Mouse (Mus musculus) small intestine, adult 2 months (tissue): Measurements from ENCODE around the gene Fam47e. TPM values are rescaled to one million over a fixed set of nuclear protein-coding genes. Genes with fewer than 3 reads are reported as not detected.

ENCODE experiments used
- H3K27ac ChIP-seq: fragments of 200-500 bp; 2 replicates; pipeline ENCODE4 v1.5.1; 2012; ENCODE audit warnings: low read depth, low read length, control low read depth, inconsistent platforms; ENCODE audit not compliant: insufficient read depth
- H3K27me3 ChIP-seq: fragments of 200-500 bp; 2 replicates; pipeline ENCODE4 v1.6.1; 2012; ENCODE audit warnings: mild to moderate bottlenecking, moderate library complexity, low read length, inconsistent platforms; ENCODE audit not compliant: control insufficient read depth, insufficient read depth
- H3K36me3 ChIP-seq: fragments of 200-500 bp; 2 replicates; pipeline ENCODE4 v1.6.1; 2012; ENCODE audit warnings: mild to moderate bottlenecking, low read length, control low read depth, inconsistent platforms; ENCODE audit not compliant: control insufficient read depth, insufficient read depth
- H3K4me1 ChIP-seq: fragments of 200-500 bp; 2 replicates; pipeline ENCODE4 v1.6.1; 2012; ENCODE audit warnings: low read length, inconsistent platforms, mixed read lengths; ENCODE audit not compliant: control insufficient read depth, insufficient read depth, insufficient read length
- H3K4me3 ChIP-seq: fragments of 200-500 bp; 2 replicates; pipeline ENCODE4 v1.5.1; 2012; ENCODE audit warnings: low read depth, mild to moderate bottlenecking, control low read depth, inconsistent platforms, low read length, moderate library complexity
- CTCF ChIP-seq: fragments of 200-500 bp; IDR thresholded peaks from 2 replicates; pipeline ENCODE4 v1.5.1; 2012; ENCODE audit warnings: low read depth, mild to moderate bottlenecking, control low read depth, inconsistent platforms, low read length, moderate library complexity, mixed read lengths; ENCODE audit not compliant: insufficient replicate concordance, insufficient read length; ENCODE audit errors: extremely low read depth
- POLR2A ChIP-seq: fragments of 200-500 bp; IDR thresholded peaks from 2 replicates; pipeline ENCODE4 v1.6.1; 2012; ENCODE audit warnings: low read depth, mild to moderate bottlenecking, control low read depth, inconsistent platforms, low read length, moderate library complexity
- WGBS: fragments of 180-500 bp; shearing (Covaris S2); methylation state at CpG from one replicate; pipeline ENCODE4 v1.1.7; 2018; 5-methylcytosine and 5-hydroxymethylcytosine counted together
- polyA plus RNA-seq: library from polyadenylated mRNA; depleted of rRNA; stranded (reverse); fragments of >200 nt; gene quantifications from 2 replicates; pipeline ENCODE4 v1.2.3, GENCODE M21; 2012

Fam47e gene
- polyA plus RNA-seq, 1 experiment: not detected

GRCm38 (mm10) chr5:92602691-92603690 is 48.1 kb downstream of the Fam47e start, which contains the start of gene Stbd1:
TSS of gene Stbd1 (plus strand) at chr5:92603041.
- Histone ChIP-seq H3K4me1 (peaks cover 10% of the 10 kb centered on the region), H3K36me3 (no peaks in the 10 kb centered on the region), H3K4me3 (peak within 1 kb of the TSS; percentile 82), H3K27ac (peak within 1 kb of the TSS; percentile 2; the same call in 1 of the 2 replicates), H3K27me3 (peaks cover 5% of the 10 kb centered on the region; the same call in 1 of the 2 replicates)
- TF ChIP-seq CTCF (no peak), POLR2A (peak; percentile 37)
- 1% methylated on average over 66 of the region's 69 CpGs for WGBS

- TF ChIP-seq POLR2A (no peak), CTCF (no peak)
- H3K27me3 ChIP-seq: peaks cover 5% of the 10 kb centered on the region; the same call in 1 of the 2 replicates
- peaks cover 10% of the 10 kb centered on the region for H3K4me1 ChIP-seq
- no peak overlapping the region for H3K27ac ChIP-seq
- no peaks in the 10 kb centered on the region for H3K36me3 ChIP-seq
- H3K4me3 ChIP-seq: no peak overlapping the region; the same call in 1 of the 2 replicates
- 19% methylated on average over 10 of the region's 10 CpGs for WGBS
Observed at GRCm38 (mm10) chr5:92604452-92605247, 49.8 kb downstream of the Fam47e start.

GRCm38 (mm10) chr5:92607492-92608229 is 52.8 kb downstream of the Fam47e start:
- TF ChIP-seq CTCF (no peak), POLR2A (no peak)
- Histone ChIP-seq H3K27me3 (peaks cover 2% of the 10 kb centered on the region; the same call in 1 of the 2 replicates), H3K27ac (no peak overlapping the region), H3K36me3 (no peaks in the 10 kb centered on the region), H3K4me3 (no peak overlapping the region), H3K4me1 (peaks cover 8% of the 10 kb centered on the region)
- WGBS: 85% methylated on average over 5 of the region's 5 CpGs

- Histone ChIP-seq H3K27me3 (no peaks in the 10 kb centered on the region), H3K36me3 (no peaks in the 10 kb centered on the region), H3K4me3 (no peak overlapping the region), H3K27ac (no peak overlapping the region), H3K4me1 (no peaks in the 10 kb centered on the region)
- TF ChIP-seq POLR2A (no peak), CTCF (no peak)
- WGBS: 83% methylated on average over 4 of the region's 4 CpGs
Observed at GRCm38 (mm10) chr5:92612756-92613155, 57.9 kb downstream of the Fam47e start.

GRCm38 (mm10) chr5:92621883-92622282 is 67.0 kb downstream of the Fam47e start:
- no peaks in the 10 kb centered on the region for H3K4me1 ChIP-seq
- H3K36me3 ChIP-seq: no peaks in the 10 kb centered on the region
- no peak overlapping the region for H3K4me3 ChIP-seq
- TF ChIP-seq POLR2A (no peak), CTCF (no peak)
- no peaks in the 10 kb centered on the region for H3K27me3 ChIP-seq
- no peak overlapping the region for H3K27ac ChIP-seq
- WGBS: 49% methylated on average over 5 of the region's 5 CpGs

GRCm38 (mm10) chr5:92627896-92628295 is 73.0 kb downstream of the Fam47e start:
- no peak for TF ChIP-seq POLR2A
- no peak for TF ChIP-seq CTCF
- Histone ChIP-seq H3K4me1 (no peaks in the 10 kb centered on the region), H3K27ac (no peak overlapping the region), H3K27me3 (no peaks in the 10 kb centered on the region), H3K36me3 (no peaks in the 10 kb centered on the region), H3K4me3 (no peak overlapping the region)
- WGBS: 75% methylated on average over 7 of the region's 7 CpGs
